Mouse (Mus musculus): ENCODE measurements around the gene Mfap1b. TPM values are rescaled to one million over a fixed set of nuclear protein-coding genes. Genes with fewer than 3 reads are reported as not detected.
"Not testable (repeated sequence)": the region's sequence is repeated elsewhere in the genome, so short reads cannot be mapped to it uniquely, and the experiment has no call there.

The Mfap1b gene
- total RNA-seq (2021) = 10 to 100 TPM; 40.1 to 42.3 TPM

DNA sequence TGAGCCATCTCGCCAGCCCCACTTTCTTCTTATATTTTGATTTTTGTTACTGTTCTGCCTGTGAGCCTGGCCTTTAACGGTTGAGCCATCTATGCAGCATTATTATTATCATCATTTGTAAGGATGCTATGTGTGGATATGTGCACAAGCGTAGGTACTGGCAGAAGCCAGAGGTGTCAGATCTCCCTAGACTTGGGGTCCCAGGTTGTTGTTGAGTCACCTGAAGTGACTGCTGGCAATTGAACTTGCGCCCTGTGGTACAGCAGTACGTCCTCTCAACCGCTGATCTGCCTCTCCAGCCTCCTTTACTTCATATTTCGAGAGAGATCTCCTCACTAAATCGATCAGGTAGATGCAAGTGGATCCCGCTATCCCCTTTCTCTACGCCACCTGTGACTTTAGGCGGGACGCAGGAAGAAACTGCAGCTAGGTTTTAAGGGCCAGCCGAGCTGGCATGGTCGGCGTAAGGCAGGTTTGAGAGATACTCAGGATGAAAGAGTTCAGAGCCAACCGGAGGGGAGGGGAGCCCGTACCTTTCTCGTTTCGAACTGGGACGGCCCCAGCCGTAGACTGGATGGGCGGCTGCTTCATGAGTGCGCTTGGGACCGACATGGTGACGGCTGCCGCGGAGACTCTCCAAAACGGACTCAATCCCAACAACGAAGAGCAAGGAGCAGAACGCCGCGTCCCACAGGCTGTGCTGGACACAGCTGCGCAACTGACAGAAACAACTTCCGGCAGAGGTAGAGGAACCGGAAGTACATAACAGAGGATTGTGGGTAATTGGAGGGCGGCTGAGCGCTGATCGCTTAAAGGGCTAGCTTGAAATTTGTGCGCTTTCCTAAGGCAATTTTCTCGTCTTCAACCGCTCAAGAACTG, at the start of gene Mfap1b:
Gene Mfap1b, minus strand, starts transcription at position 767 of the 879 bp plus-strand sequence.
- DNase-seq (ENCODE audit: low spot score in 2 of 2) = peak; percentile 83 to 84
- intact Hi-C loops (cut with DNase I) = loop anchor here (5.0 kb wide), 1 partner anchor 34 kb away; the partner anchor contains the start of genes Mfap1a and Wdr76

DNA sequence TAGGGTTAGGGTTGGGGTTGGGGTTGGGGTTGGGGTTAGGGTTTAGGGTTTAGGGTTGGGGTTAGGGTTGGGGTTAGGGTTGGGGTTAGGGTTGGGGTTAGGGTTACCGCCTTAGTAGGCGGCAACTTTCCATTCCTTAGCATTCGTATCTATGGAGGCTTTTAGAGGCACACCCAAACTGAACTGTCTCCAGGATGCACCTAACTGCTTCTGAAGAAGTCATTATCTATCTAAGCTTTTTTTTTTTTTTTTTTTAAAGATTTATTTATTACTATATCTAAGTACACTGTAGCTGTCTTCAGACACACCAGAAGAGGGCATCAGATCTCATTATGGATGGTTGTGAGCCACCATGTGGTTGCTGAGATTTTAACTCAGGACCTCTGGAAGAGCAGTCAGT, 49.0 kb upstream of the Mfap1b start:
- intact Hi-C loops (cut with DNase I); DNase-seq (ENCODE audit: low spot score in 2 of 2): not testable (repeated sequence)

DNA sequence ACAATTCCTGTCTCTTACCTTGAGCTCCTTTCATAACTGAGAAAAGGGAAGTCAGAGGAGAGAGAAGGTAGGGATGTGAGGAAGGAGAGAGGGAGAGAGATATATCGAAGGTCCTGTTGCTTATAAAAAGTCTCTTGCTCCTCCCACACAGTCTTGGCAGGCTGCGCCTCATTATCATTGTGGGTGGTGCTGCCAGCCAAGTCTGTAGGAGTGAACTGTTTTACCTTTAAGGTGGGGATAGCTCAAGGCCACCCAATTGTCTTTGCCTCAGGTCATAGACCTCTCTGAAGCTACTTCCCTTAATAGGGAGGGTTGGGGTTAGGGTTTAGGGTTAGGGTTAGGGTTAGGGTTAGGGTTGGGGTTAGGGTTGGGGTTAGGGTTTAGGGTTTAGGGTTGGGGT, 48.1 kb upstream of the Mfap1b start:
- intact Hi-C loops (cut with DNase I) = no loop called here
- peak; percentile 42 to 59 for DNase-seq (ENCODE audit: low spot score in 2 of 2)

DNA sequence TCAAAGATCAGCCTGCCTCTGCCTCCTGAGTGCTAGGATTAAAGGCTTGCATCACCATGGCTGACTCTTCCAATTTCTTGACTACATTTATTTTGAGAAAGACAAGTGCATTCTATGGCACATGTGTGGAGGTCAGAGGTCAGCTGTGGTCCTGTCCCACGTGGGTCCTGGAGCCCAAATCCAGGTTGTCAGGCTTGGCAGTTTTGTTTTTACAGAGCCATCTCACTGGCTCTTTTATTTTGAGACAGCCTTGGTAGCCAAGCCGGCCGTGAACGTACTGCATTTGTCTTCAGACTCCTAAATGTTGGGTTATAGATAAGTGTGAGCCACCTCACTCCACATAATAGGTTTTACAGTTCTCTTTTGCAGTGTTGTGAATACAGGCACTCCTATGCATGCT, 44.8 kb upstream of the Mfap1b start:
- intact Hi-C loops (cut with DNase I); DNase-seq (ENCODE audit: low spot score in 2 of 2): not testable (repeated sequence)

DNA sequence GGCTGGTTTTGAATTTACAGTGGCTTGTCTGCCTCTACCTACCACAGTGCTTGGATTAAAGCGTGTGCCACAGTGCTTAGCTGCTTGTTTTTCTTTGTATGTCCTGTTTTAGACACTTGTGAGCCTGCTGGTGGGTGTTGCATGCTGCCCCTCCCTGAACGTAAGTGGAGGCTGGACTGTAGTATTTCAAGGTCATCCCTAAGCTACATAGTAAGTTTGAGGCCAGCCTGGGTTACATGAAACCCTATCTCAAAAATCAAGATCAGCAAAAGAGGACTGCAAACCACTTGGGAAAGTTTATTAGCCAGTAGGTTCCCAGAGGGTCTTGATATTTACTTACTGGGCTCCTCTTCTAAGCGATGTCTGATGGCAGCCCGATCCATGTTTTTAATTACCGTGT, 44.2 kb upstream of the Mfap1b start:
- DNase-seq (ENCODE audit: low spot score in 2 of 2) = no peak
- intact Hi-C loops (cut with DNase I) = no loop called here

DNA sequence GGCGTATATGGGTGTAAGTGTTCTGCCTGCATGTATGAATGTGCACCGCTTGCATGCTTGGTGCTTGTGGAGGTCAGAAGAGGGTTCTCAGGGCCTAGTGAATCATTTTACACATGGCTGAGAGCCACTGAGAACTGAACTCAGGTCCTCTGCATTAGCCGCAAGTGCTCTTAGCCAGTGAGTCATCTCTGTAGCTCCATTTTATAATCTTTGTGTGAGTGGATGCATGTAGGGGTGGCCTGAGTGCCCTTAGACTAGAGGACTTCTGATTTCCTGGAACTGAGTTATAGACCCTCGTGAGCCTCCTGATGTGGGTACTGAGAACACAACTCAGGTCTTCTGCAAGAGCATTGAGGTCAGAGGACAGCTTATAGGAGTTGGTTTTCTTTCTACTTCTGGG, 40.3 kb upstream of the Mfap1b start:
- DNase-seq (ENCODE audit: low spot score in 2 of 2) = no peak
- intact Hi-C loops (cut with DNase I) = no loop called here

DNA sequence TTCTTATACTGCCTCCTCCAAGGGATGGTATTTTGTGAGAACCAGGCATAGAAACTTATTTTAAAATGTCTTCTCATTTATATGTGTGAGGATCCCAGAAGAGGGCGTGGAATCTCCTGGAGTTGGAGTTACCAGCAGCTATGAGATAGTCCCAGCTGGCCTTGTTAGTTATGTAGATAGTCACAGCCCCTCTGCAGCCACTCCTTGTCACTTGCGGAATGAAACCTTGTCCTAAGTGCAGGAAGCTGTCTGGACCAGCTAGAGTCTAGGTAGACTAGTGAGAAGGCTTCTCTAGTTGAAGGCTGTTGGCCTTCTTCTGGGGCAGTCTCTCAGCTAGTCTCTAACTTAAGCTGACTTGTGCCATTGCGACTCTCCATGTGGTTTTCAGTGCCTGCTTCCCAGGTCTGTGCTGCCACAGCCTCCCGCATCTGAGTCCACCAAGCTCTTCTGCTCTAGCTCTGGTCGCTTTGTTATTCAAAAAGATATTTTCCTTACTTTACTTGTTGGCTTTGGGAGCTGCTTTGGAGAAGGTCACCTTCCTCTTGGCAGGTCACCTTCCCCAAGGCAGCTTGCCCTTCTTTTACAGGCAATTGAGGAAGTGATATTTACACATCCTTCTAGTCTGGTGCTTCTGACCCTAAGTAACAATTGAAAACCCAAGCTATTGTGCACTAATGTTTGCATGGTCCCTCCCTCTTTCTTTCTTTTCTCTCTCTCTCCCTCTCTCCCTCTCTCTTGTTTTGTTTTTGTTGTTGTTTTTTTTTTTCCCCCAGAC, 39.3 kb upstream of the Mfap1b start:
- intact Hi-C loops (cut with DNase I); DNase-seq (ENCODE audit: low spot score in 2 of 2): not testable (repeated sequence)

DNA sequence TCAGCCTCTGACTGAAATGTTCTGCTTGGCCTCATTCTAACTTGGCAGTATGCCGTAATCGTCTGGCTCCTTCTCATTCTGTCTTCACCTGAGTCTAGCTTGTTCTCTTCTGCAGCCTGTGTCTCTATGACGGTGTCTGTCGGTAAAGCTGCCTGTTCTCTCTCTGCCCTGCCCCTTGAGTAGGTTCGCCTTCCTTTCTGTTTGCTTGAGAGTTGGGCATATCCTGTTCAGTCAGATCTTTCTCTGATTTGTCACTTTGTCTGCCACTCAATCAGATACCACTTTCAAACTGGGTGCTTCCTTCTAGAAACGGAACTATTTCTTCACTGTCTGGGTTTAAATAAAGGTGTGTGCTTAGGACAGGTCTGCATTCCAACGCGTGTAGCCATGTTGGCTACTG, 37.5 kb upstream of the Mfap1b start:
- intact Hi-C loops (cut with DNase I) = no loop called here
- no peak for DNase-seq (ENCODE audit: low spot score in 2 of 2)

DNA sequence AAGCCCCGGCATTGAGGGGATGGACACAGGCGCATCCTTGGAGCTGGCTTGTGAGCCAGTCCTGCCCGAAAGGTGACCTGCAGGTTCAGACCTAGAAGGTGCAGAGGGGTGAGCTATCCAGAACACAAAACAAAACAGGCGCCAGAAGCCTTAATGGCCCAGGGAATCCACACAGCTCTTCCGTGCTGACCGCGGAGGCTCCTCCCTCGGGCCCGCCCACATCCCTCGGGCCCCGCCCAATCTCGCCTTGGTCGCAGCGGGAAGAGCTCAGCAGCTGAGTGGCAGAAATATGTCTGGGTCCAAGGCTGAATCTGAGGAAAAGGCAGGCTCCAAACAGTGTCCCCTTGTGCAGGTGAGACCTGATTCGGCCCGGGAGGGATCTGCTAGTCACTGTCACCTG, 35.7 kb upstream of the Mfap1b start:
- DNase-seq (ENCODE audit: low spot score in 2 of 2) = peak; percentile 43 to 46
- intact Hi-C loops (cut with DNase I) = loop anchor here (5.0 kb wide), 1 partner anchor 37 kb away; the partner anchor contains the start of gene Mfap1b

DNA sequence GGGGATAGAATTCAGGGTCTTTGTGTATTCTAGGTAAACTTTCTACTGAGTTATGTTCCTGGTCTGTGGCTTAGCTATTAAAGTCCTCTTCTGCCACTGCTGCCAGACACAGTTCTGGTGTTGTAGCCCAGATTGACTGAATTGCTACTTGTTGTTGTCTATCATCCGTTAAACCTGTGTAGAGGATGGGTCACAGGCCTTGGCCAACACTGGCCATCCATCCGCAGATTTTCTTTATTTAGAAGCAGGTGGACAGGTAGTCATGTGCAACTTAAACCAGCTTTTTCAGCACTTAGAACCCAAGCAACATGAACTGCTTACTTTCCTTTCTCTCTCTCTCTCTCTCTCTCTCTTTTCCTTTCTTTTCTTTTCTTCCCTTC, 34.1 kb upstream of the Mfap1b start:
- DNase-seq (ENCODE audit: low spot score in 2 of 2) = no peak
- intact Hi-C loops (cut with DNase I) = loop anchor here (5.0 kb wide), 1 partner anchor 36 kb away; the partner anchor contains the start of gene Mfap1b

DNA sequence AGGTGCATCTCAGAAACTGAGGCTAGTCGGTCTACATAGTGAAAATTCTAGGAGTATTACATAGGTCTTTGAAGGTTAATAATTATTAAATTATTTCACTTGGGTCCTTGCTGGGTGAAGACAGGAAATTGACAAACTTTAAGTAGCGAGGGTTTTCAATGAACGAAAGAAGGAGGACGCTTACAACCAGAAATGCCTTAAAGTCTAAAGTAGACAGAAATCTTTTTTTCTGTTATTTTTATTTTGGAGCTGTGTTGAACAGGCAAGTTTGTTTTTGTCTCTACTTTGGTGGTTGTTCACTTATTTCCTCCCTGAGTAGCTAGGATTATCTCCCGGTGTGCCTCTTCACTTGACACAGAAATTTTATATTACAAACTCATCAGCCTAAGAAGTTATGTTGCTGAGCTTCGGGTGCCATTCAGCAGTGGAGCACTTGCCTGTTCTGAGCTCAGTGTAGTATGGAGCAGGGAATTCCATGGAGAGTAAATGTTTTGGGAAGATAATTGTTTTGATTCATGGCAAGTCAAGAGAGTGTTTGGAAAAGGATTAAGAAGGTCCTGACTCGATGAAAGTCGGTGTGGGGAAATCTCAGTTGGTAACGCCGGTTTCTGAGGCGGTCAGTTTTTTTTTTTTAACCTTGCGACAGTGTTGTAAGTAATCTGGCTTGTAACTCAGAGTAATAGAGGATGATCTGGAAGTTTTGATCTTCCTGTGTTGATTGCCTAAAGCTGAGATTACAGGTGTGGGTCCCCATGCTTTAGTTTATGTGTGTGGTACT, 33.5 kb upstream of the Mfap1b start:
- intact Hi-C loops (cut with DNase I) = loop anchor here (5.0 kb wide), 1 partner anchor 35 kb away; the partner anchor contains the start of gene Mfap1b
- DNase-seq (ENCODE audit: low spot score in 2 of 2) = no peak

DNA sequence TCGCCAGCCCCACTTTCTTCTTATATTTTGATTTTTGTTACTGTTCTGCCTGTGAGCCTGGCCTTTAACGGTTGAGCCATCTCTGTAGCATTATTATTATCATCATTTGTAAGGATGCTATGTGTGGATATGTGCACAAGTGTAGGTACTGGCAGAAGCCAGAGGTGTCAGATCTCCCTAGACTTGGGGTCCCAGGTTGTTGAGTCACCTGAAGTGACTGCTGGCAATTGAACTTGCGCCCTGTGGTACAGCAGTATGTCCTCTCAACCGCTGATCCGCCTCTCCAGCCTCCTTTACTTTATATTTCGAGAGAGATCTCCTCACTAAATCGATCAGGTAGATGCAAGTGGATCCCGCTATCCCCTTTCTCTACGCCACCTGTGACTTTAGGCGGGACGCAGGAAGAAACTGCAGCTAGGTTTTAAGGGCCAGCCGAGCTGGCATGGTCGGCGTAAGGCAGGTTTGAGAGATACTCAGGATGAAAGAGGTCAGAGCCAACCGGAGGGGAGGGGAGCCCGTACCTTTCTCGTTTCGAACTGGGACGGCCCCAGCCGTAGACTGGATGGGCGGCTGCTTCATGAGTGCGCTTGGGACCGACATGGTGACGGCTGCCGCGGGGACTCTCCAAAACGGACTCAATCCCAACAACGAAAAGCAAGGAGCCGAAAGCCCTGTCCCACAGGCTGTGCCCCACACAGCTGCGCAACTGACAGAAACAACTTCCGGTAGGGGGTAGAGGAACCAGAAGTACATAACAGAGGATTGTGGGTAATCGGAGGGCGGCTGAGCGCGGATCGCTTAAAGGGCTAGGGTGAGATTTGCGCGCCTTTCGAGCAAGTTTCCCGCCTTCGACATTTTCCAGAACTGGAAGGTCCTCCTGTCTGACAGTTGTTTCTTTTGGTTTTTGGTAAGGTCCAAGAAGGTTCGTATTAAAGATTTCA, 32.3 kb upstream of the Mfap1b start, which contains the start of the genes Mfap1a and Wdr76:
Gene Mfap1a, minus strand, starts transcription at position 724 of the 941 bp plus-strand sequence.
Gene Wdr76, plus strand, starts transcription at position 782 of the 941 bp plus-strand sequence.
- DNase-seq (ENCODE audit: low spot score in 2 of 2) = peak; percentile 81 to 82
- intact Hi-C loops (cut with DNase I) = loop anchor here (5.0 kb wide), 1 partner anchor 34 kb away; the partner anchor contains the start of gene Mfap1b

DNA sequence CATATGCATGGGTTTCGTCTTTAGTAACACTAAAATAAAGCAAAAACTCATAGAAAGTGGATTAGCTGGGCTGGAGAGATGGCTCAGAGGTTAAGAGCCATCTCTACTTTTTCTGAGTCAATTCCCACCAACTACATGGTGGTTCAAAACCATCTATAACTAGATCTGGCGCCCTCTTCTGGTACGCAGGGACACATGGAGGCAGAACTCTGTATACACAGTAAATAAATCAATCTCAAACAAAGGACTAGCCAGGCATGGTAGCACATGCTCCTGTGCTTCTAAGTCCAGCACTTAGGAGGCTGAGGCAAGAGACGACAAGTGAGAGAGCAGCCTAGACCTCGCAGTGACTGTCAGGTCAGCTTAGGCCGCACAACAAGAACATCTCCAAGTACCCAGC, 27.7 kb upstream of the Mfap1b start:
- DNase-seq (ENCODE audit: low spot score in 2 of 2); intact Hi-C loops (cut with DNase I): not testable (repeated sequence)

DNA sequence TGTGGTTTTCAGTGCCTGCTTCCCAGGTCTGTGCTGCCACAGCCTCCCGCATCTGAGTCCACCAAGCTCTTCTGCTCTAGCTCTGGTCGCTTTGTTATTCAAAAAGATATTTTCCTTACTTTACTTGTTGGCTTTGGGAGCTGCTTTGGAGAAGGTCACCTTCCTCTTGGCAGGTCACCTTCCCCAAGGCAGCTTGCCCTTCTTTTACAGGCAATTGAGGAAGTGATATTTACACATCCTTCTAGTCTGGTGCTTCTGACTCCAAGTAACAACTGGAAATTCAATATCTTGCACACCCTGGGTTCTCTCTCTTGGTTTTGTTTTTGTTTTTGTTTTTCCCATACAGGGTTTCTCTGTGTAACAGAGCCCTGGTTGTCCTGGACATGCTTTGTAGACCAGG, 10.5 kb upstream of the Mfap1b start:
- DNase-seq (ENCODE audit: low spot score in 2 of 2); intact Hi-C loops (cut with DNase I): not testable (repeated sequence)

DNA sequence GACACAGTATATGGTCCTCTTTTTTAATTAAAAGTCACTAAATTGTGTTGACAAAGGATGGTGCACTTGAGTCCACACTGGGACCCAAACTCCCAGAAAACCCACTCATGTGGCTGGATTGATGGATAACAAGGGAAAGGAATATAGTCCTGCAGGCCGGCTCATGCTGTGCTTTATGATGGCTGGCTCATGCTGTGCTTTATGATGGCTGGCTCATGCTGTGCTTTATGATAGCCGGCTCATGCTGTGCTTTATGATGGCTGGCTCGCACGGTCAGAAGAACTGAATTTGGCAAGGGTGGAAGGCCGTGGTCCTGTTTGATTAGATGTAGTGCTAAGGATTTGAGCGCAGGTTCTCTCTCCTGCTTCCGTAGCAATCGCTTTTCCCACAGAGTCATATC, 9.7 kb upstream of the Mfap1b start:
- DNase-seq (ENCODE audit: low spot score in 2 of 2) = no peak
- intact Hi-C loops (cut with DNase I) = no loop called here

DNA sequence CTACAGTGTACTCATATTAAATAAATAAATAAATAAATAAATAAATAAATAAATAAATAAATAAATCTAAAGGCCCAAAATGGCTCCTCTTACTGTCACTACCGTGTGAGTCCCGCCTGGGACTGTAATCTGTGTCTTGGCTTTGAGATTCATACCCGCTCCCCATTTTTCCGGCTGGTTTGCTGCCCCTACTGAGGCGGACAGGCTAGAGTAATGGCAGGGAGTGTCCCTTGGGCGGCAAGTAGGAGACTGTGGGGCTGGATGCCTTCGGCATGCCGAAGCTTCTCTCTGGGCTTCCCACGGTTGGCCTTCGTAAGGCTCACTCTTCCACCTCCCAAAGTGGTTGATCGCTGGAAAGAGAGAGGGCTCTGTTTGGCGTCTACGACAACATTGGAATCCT, 7.0 kb upstream of the Mfap1b start:
- intact Hi-C loops (cut with DNase I); DNase-seq (ENCODE audit: low spot score in 2 of 2): not testable (repeated sequence)

DNA sequence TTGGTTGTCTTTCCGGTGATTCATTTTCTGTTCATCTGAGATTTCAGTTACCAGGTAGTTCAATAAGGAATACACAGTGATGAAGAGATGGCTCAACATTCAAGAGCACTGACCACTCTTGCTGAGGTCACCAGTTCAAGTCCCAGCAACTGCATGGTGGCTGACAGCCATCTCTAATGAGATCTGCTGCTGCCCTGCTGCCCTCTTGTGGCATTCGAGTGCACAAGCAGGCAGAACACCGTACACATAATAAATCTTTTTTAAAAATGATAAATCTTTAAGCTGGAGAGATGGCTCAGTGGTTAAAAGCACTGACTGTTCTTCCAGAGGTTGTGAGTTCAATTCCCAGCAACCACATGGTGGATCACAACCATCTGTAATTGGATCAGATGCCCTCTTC, 6.6 kb upstream of the Mfap1b start:
- DNase-seq (ENCODE audit: low spot score in 2 of 2) = no peak
- intact Hi-C loops (cut with DNase I) = no loop called here

DNA sequence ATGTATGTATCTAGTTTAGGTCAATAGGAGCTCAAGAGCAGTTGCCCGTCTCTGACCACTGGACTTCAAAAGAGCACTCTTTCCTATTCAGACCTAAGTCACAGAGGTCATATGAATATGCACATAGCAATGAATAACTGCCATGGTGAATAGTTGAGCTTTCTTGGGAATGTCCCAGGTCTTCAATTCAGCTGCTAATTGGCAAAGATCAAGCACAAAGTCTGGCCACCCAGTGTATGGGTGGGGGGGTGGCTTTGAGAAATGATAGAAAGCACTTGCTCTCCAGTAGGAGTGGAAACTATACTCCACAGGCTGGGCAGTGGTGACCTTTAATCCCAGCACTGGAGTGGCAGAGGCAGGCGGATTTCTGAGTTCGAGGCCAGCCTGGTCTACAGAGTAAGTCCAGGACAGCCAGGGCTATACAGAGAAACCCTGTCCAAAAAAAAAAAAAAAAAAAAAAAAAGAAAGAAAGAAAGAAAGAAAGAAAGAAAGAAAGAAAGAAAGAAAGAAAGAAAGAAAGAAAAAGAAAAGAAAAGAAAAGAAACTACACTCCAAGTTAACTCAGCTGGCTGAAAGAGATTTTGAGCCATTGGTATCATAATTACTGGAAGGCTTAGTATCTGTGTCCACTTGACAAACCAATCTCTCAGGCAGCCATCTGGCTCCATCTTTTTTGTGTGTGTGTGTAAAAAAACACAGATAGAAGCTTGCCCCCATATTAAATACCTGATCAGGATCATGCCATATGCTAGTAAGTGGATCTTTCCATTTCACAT, 3.8 kb upstream of the Mfap1b start:
- no peak for DNase-seq (ENCODE audit: low spot score in 2 of 2)
- intact Hi-C loops (cut with DNase I) = no loop called here
